Mouse (Mus musculus) cortical plate, adult 2 months (tissue): ENCODE results near the gene Tacr3. TPM values are rescaled to one million over a fixed set of nuclear protein-coding genes. Genes with fewer than 3 reads are reported as not detected.

ENCODE experiments used
- H3K27ac ChIP-seq: fragments of 200-500 bp; 2 replicates; pipeline ENCODE4 v1.5.1; 2012; ENCODE audit warnings: low read length, control low read depth, inconsistent platforms; ENCODE audit not compliant: insufficient read depth
- H3K4me1 ChIP-seq: fragments of 200-500 bp; 2 replicates; pipeline ENCODE4 v1.6.1; 2011; ENCODE audit warnings: low read length; ENCODE audit not compliant: control insufficient read depth, insufficient read depth
- H3K4me3 ChIP-seq: fragments of 200-500 bp; 2 replicates; pipeline ENCODE4 v1.5.1; 2011; ENCODE audit warnings: mild to moderate bottlenecking, low read length, control low read depth; ENCODE audit not compliant: insufficient read depth
- CTCF ChIP-seq: fragments of 200-500 bp; IDR thresholded peaks from 2 replicates; pipeline ENCODE4 v1.5.1; 2011; ENCODE audit warnings: mild to moderate bottlenecking, control low read depth, low read length; ENCODE audit not compliant: insufficient read depth; ENCODE audit errors: extremely low read depth
- POLR2A ChIP-seq: fragments of 200-500 bp; IDR thresholded peaks from 2 replicates; pipeline ENCODE4 v1.6.1; 2011; ENCODE audit warnings: mild to moderate bottlenecking, low read length, control low read depth; ENCODE audit not compliant: insufficient read depth; ENCODE audit errors: extremely low read depth
- polyA plus RNA-seq: library from polyadenylated mRNA; depleted of rRNA; stranded (reverse); fragments of >200 nt; gene quantifications from 2 replicates; pipeline ENCODE4 v1.2.3, GENCODE M21; 2012; rRNA removed

The Tacr3 gene
- 0.68 and 0.79 TPM in 2 replicates for polyA plus RNA-seq

GRCm38 (mm10) chr3:134828875-134829530 is at the start of gene Tacr3:
Gene Tacr3, plus strand, starts transcription at chr3:134829007.
- H3K27ac ChIP-seq = no peak within 1 kb of the TSS
- no peaks in the 10 kb centered on the region for H3K4me1 ChIP-seq
- H3K4me3 ChIP-seq = peak within 1 kb of the TSS; percentile 10
- TF ChIP-seq POLR2A (peak; percentile 27; the same call in 1 of the 2 replicates), CTCF (no peak)

- Histone ChIP-seq H3K4me3 (peak overlapping the region; percentile 10), H3K27ac (no peak overlapping the region), H3K4me1 (no peaks in the 10 kb centered on the region)
- TF ChIP-seq POLR2A (no peak), CTCF (no peak)
These were observed 324 bp upstream of the Tacr3 start for GRCm38 (mm10) chr3:134828492-134828874.

- Histone ChIP-seq H3K4me3 (peak overlapping the region; percentile 10; the same call in 1 of the 2 replicates), H3K27ac (no peak overlapping the region), H3K4me1 (no peaks in the 10 kb centered on the region)
- TF ChIP-seq CTCF (no peak), POLR2A (no peak)
These were observed 719 bp downstream of the Tacr3 start for GRCm38 (mm10) chr3:134829531-134829921.

- Histone ChIP-seq H3K4me3 (no peak overlapping the region), H3K27ac (no peak overlapping the region), H3K4me1 (no peaks in the 10 kb centered on the region)
- TF ChIP-seq CTCF (no peak), POLR2A (no peak)
These were observed 22.5 kb downstream of the Tacr3 start for GRCm38 (mm10) chr3:134851342-134851741.

GRCm38 (mm10) chr3:134877701-134878100 is 48.9 kb downstream of the Tacr3 start:
- H3K4me1 ChIP-seq = no peaks in the 10 kb centered on the region
- no peak for TF ChIP-seq CTCF
- no peak for TF ChIP-seq POLR2A
- no peak overlapping the region for H3K27ac ChIP-seq
- no peak overlapping the region for H3K4me3 ChIP-seq

GRCm38 (mm10) chr3:134895831-134896230 is 67.0 kb downstream of the Tacr3 start:
- Histone ChIP-seq H3K4me1 (no peaks in the 10 kb centered on the region), H3K4me3 (no peak overlapping the region), H3K27ac (no peak overlapping the region)
- TF ChIP-seq CTCF (no peak), POLR2A (no peak)

- Histone ChIP-seq H3K4me3 (no peak overlapping the region), H3K4me1 (no peaks in the 10 kb centered on the region), H3K27ac (no peak overlapping the region)
- TF ChIP-seq CTCF (no peak), POLR2A (no peak)
These were observed 80.1 kb downstream of the Tacr3 start for GRCm38 (mm10) chr3:134908890-134909289.

- TF ChIP-seq POLR2A = no peak
- no peak for TF ChIP-seq CTCF
These were observed 105.9 kb downstream of the Tacr3 start for GRCm38 (mm10) chr3:134934703-134935102.

GRCm38 (mm10) chr3:134935461-134935860 is 106.7 kb downstream of the Tacr3 start:
- Histone ChIP-seq H3K4me3 (no peak overlapping the region), H3K4me1 (no peaks in the 10 kb centered on the region), H3K27ac (no peak overlapping the region)
- no peak for TF ChIP-seq CTCF
- no peak for TF ChIP-seq POLR2A

More at GRCm38 (mm10) chr3:134934703-134935102, 105.9 kb downstream of the Tacr3 start:
- Histone ChIP-seq H3K4me1 (no peaks in the 10 kb centered on the region), H3K27ac (no peak overlapping the region), H3K4me3 (no peak overlapping the region)

- no peak overlapping the region for H3K27ac ChIP-seq
- H3K4me1 ChIP-seq = no peaks in the 10 kb centered on the region
- H3K4me3 ChIP-seq = no peak overlapping the region
- no peak for TF ChIP-seq POLR2A
- TF ChIP-seq CTCF = no peak
These were observed 134.7 kb downstream of the Tacr3 start for GRCm38 (mm10) chr3:134963461-134963860.
